7 mouse cellular contexts compared by ENCODE assay signal in the genomic region with DNA sequence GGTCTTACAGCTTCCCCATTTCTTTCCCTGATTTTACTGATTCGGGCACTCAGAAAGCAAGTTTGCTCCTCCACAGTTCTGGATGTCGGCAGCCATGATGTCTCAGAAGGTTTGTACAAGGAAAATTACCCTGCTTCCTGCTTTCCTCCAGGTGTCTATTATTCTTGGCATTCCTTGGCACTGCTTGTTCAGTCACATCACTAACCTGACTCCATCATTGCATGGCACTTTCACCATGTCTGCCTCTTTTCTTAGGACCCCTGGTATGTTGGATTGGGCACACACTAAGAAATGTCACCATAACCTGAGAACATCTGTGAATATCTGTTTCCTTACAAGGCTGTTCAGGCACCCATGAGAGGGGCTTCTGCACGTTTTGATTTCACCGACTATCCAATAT. TPM values are rescaled to one million over a fixed set of nuclear protein-coding genes. Genes with fewer than 3 reads are reported as not detected.
A peak's percentile ranks its signal among the peaks of the same experiment; 100 is the strongest.
DNase-seq lines count a peak whose midpoint lies in the region; ATAC-seq and TF ChIP-seq lines count a peak whose summit lies in the region.

No protein-coding gene starts in this region.

- H3K9ac ChIP-seq in kidney, embryonic 14.5 days (ENCODE audit: low read depth, low read length), result peak overlapping the region; percentile 93; the same call in 1 of the 2 replicates
- peak overlapping the region; percentile 95; the same call in 1 of the 2 replicates for H3K9ac ChIP-seq in forebrain, embryonic 12.5 days
- H3K9ac ChIP-seq in intestine, postnatal 0 days (ENCODE audit: low read depth, low read length), result no peak overlapping the region
- 0 out of 2 replicates have a peak overlapping the region, but pooled peaks have one; percentile 89 for H3K9ac ChIP-seq in midbrain, postnatal 0 days (replicated peaks; ENCODE audit: low read length, poor library complexity, severe bottlenecking)

- peak overlapping the region; percentile 91 for H3K4me2 ChIP-seq in kidney, embryonic 14.5 days (replicated peaks; ENCODE audit: low read depth, low read length)
- peak overlapping the region; percentile 87 for H3K4me2 ChIP-seq in forebrain, embryonic 12.5 days
- H3K4me2 ChIP-seq in intestine, postnatal 0 days (replicated peaks; ENCODE audit: low read depth), result peak overlapping the region; percentile 97
- H3K4me2 ChIP-seq in midbrain, postnatal 0 days (ENCODE audit: low read depth, low read length, poor library complexity, severe bottlenecking), result peak overlapping the region; percentile 83; the same call in 1 of the 2 replicates

- H3K9me3 ChIP-seq in kidney, embryonic 14.5 days (ENCODE audit: control insufficient read depth, low read length), result no peaks in the 10 kb centered on the region
- H3K9me3 ChIP-seq in forebrain, embryonic 12.5 days, result no peaks in the 10 kb centered on the region
- H3K9me3 ChIP-seq in intestine, postnatal 0 days (ENCODE audit: control insufficient read depth), result no peaks in the 10 kb centered on the region
- H3K9me3 ChIP-seq in midbrain, postnatal 0 days (ENCODE audit: low read length), result no peaks in the 10 kb centered on the region

- H3K4me1 ChIP-seq in kidney, embryonic 14.5 days (ENCODE audit: control insufficient read depth, insufficient read depth, low read length), result peaks cover 24% of the 10 kb centered on the region
- H3K4me1 ChIP-seq in forebrain, embryonic 12.5 days, result peaks cover 43% of the 10 kb centered on the region
- H3K4me1 ChIP-seq in intestine, postnatal 0 days (replicated peaks; ENCODE audit: control insufficient read depth, insufficient read depth, low read length), result 0 out of 2 replicates have a peak, but pooled peaks cover 3% of the 10 kb centered on the region
- peaks cover 22% of the 10 kb centered on the region for H3K4me1 ChIP-seq in midbrain, postnatal 0 days (ENCODE audit: insufficient read depth, low read length)

- no peak overlapping the region for H3K27ac ChIP-seq in kidney, embryonic 14.5 days (ENCODE audit: low read depth, low read length)
- no peak overlapping the region for H3K27ac ChIP-seq in forebrain, embryonic 12.5 days
- 0 out of 2 replicates have a peak overlapping the region, but pooled peaks have one; percentile 96 for H3K27ac ChIP-seq in intestine, postnatal 0 days (ENCODE audit: low read depth, low read length)
- no peak overlapping the region for H3K27ac ChIP-seq in midbrain, postnatal 0 days (ENCODE audit: low read depth, low read length)

- no peak for ATAC-seq in kidney, embryonic 14.5 days (ENCODE audit: low FRiP score, low TSS enrichment)
- no peak for ATAC-seq in forebrain, embryonic 12.5 days (ENCODE audit: low FRiP score)
- no peak for ATAC-seq in intestine, postnatal 0 days
- no peak for ATAC-seq in midbrain, postnatal 0 days (ENCODE audit: low FRiP score)

- TF ChIP-seq CTCF in intestine, postnatal 0 days (IDR thresholded peaks at IDR 0.05; ENCODE audit: low read depth), result no peak
- TF ChIP-seq CTCF in midbrain, postnatal 0 days (IDR thresholded peaks at IDR 0.05), result no peak

- no peaks in the 10 kb centered on the region for H3K27me3 ChIP-seq in kidney, embryonic 14.5 days (ENCODE audit: control insufficient read depth, insufficient read depth, low read length)
- 0 out of 2 replicates have a peak, but pooled peaks cover 5% of the 10 kb centered on the region for H3K27me3 ChIP-seq in forebrain, embryonic 12.5 days
- H3K27me3 ChIP-seq in intestine, postnatal 0 days (replicated peaks; ENCODE audit: control insufficient read depth, insufficient read depth, low read length), result no peaks in the 10 kb centered on the region
- H3K27me3 ChIP-seq in midbrain, postnatal 0 days (ENCODE audit: insufficient read depth, low read length), result no peaks in the 10 kb centered on the region

- DNase-seq in kidney, adult 8-10 months, result no peak
- DNase-seq in midbrain, postnatal 0 days (ENCODE audit: low spot score), result no peak
- no peak for DNase-seq in retina, postnatal 1 day
- DNase-seq in ovary, adult 18-20 months (ENCODE audit: low spot score), result no peak

- H3K4me3 ChIP-seq in kidney, embryonic 14.5 days (ENCODE audit: low read length), result peak overlapping the region; percentile 89; the same call in 1 of the 2 replicates
- H3K4me3 ChIP-seq in forebrain, embryonic 12.5 days (replicated peaks), result no peak overlapping the region
- H3K4me3 ChIP-seq in intestine, postnatal 0 days (ENCODE audit: low read depth, low read length), result 0 out of 2 replicates have a peak overlapping the region, but pooled peaks have one; percentile 83
- H3K4me3 ChIP-seq in midbrain, postnatal 0 days (ENCODE audit: low read depth, low read length), result no peak overlapping the region

- no peaks in the 10 kb centered on the region for H3K36me3 ChIP-seq in kidney, embryonic 14.5 days (ENCODE audit: control insufficient read depth, insufficient read depth, low read length)
- no peaks in the 10 kb centered on the region for H3K36me3 ChIP-seq in forebrain, embryonic 12.5 days (replicated peaks)
- no peaks in the 10 kb centered on the region for H3K36me3 ChIP-seq in intestine, postnatal 0 days (ENCODE audit: control insufficient read depth, insufficient read depth)
- no peaks in the 10 kb centered on the region for H3K36me3 ChIP-seq in midbrain, postnatal 0 days (ENCODE audit: insufficient read depth, low read length)

- 74% methylated on average over 4 of the region's 4 CpGs for WGBS in kidney, embryonic 14.5 days
- 87% methylated on average over 4 of the region's 4 CpGs for WGBS in forebrain, embryonic 12.5 days
- 68% methylated on average over 4 of the region's 4 CpGs for WGBS in intestine, postnatal 0 days
- WGBS in midbrain, postnatal 0 days, result 80% methylated on average over 4 of the region's 4 CpGs

RNA-seq across cellular contexts. Expression of a gene that starts 1.6 kb away (rescaled TPM):
- polyA plus RNA-seq in kidney, embryonic 14.5 days (2014; fragmentation: Nextera tagmentation; extraction: Ambion mirVana), result 8.3 and 8.6 TPM in 2 replicates
- polyA plus RNA-seq in forebrain, embryonic 12.5 days (2016; fragmentation: Nextera tagmentation; extraction: Ambion mirVana), result 7.1 and 7.4 TPM in 2 replicates
- 2.3 and 2.7 TPM in 2 replicates for polyA plus RNA-seq in intestine, postnatal 0 days (2015; fragmentation: Nextera tagmentation; extraction: Ambion mirVana)
- 26.1 TPM in 2 replicates for total RNA-seq in midbrain, postnatal 0 days (2014; rRNA removed)
- polyA plus RNA-seq in midbrain, postnatal 0 days (2015; fragmentation: Nextera tagmentation; extraction: Ambion mirVana), result 4.5 and 5.2 TPM in 2 replicates

RNA-seq across cellular contexts. Expression of a gene that starts 2.5 kb away (rescaled TPM):
- polyA plus RNA-seq in kidney, embryonic 14.5 days (2014; fragmentation: Nextera tagmentation; extraction: Ambion mirVana), result 88.5 and 142 TPM in 2 replicates
- 107 and 110 TPM in 2 replicates for polyA plus RNA-seq in forebrain, embryonic 12.5 days (2016; fragmentation: Nextera tagmentation; extraction: Ambion mirVana)
- 35.0 and 38.8 TPM in 2 replicates for polyA plus RNA-seq in intestine, postnatal 0 days (2015; fragmentation: Nextera tagmentation; extraction: Ambion mirVana)
- total RNA-seq in midbrain, postnatal 0 days (2014; rRNA removed), result 51.1 and 60.3 TPM in 2 replicates
- 56.7 and 60.2 TPM in 2 replicates for polyA plus RNA-seq in midbrain, postnatal 0 days (2015; fragmentation: Nextera tagmentation; extraction: Ambion mirVana)

Comparison
In these comparisons a context has a peak if more than half of its experiments do, and no peak if none do; other contexts are left out.
1. H3K4me3 ChIP-seq: peak in kidney, embryonic 14.5 days (single experiment) and intestine, postnatal 0 days (single experiment); none in forebrain, embryonic 12.5 days (single experiment) and midbrain, postnatal 0 days (single experiment).
2. Peak in every context shown above with its lines, with median percentiles within 50 percentile points of each other: H3K4me2 ChIP-seq.